Mouse (Mus musculus) gastrocnemius, adult 2 months (tissue): Measurements from ENCODE around the gene Cd40. TPM values are rescaled to one million over a fixed set of nuclear protein-coding genes. Genes with fewer than 3 reads are reported as not detected.

ENCODE experiments used
- DNase-seq: peaks from one replicate; pipeline ENCODE4 v3.0.0; 2022
- H3K27ac ChIP-seq: fragments of 200-600 bp; 2 replicates; pipeline ENCODE4 v1.8.1; 2022; ENCODE audit warnings: mild to moderate bottlenecking
- H3K4me3 ChIP-seq: fragments of 200-600 bp; 2 replicates; pipeline ENCODE4 v1.8.1; 2022; ENCODE audit warnings: mild to moderate bottlenecking, moderate library complexity
- CTCF ChIP-seq: fragments of 200-600 bp; IDR thresholded peaks from 2 replicates; pipeline ENCODE4 v1.8.1; 2022; ENCODE audit warnings: antibody characterized with exemption, mild to moderate bottlenecking, moderate library complexity
- intact Hi-C: fragments of 180-260 bp; cut with DNase I; formaldehyde crosslinking; loops from one replicate; pipeline ENCODE4 v1.15.1; 2025
- total RNA-seq, 2 experiments: library from RNA; stranded (reverse); gene quantifications; 2 replicates each; pipeline ENCODE4 v1.2.3; 2021

Cd40 gene
- total RNA-seq, 2 experiments from 2014 or later, result 0.69 to 0.75 TPM

- no peak for DNase-seq
- Histone ChIP-seq H3K27ac (no peak overlapping the region), H3K4me3 (no peak overlapping the region)
- intact Hi-C loops, result no loop called here
- TF ChIP-seq CTCF, result no peak
Observed at GRCm38 (mm10) chr2:165068806-165069205, 13.4 kb downstream of the Cd40 start.

GRCm38 (mm10) chr2:165070096-165070816 lies 14.8 kb downstream of the Cd40 start:
- H3K27ac ChIP-seq, result no peak overlapping the region
- intact Hi-C loops, result loop anchor here (5.0 kb wide), 1 partner anchor 42 kb away; no protein-coding TSS in a partner anchor
- peak; percentile 68 for TF ChIP-seq CTCF
- peak; percentile 62 for DNase-seq
- H3K4me3 ChIP-seq, result no peak overlapping the region

- intact Hi-C loops, result loop anchor here (5.0 kb wide), 1 partner anchor 39 kb away; no protein-coding TSS in a partner anchor
- no peak for TF ChIP-seq CTCF
- no peak overlapping the region for H3K27ac ChIP-seq
- DNase-seq, result no peak
- H3K4me3 ChIP-seq, result no peak overlapping the region
Observed at GRCm38 (mm10) chr2:165073381-165073781, 18.0 kb downstream of the Cd40 start.

- no peak overlapping the region for H3K4me3 ChIP-seq
- H3K27ac ChIP-seq, result no peak overlapping the region
- no peak for TF ChIP-seq CTCF
- intact Hi-C loops, result loop anchor here (2.0 to 5.0 kb wide), 3 partner anchors 38 to 289 kb away; no protein-coding TSS in a partner anchor
- DNase-seq, result peak; percentile 44
Observed at GRCm38 (mm10) chr2:165074081-165074884, 18.9 kb downstream of the Cd40 start.

GRCm38 (mm10) chr2:165074937-165075336 lies 19.5 kb downstream of the Cd40 start:
- intact Hi-C loops, result loop anchor here (1.0 to 5.0 kb wide), 4 partner anchors 37 to 288 kb away; no protein-coding TSS in a partner anchor
- peak; percentile 98 for TF ChIP-seq CTCF
- no peak overlapping the region for H3K4me3 ChIP-seq
- no peak overlapping the region for H3K27ac ChIP-seq
- peak; percentile 76 for DNase-seq

GRCm38 (mm10) chr2:165077055-165077454 lies 21.6 kb downstream of the Cd40 start:
- intact Hi-C loops, result no loop called here

GRCm38 (mm10) chr2:165078045-165078444 lies 22.6 kb downstream of the Cd40 start:
- no peak overlapping the region for H3K4me3 ChIP-seq
- H3K27ac ChIP-seq, result no peak overlapping the region
- TF ChIP-seq CTCF, result no peak
- intact Hi-C loops, result no loop called here
- no peak for DNase-seq

More at GRCm38 (mm10) chr2:165077055-165077454, 21.6 kb downstream of the Cd40 start:
- TF ChIP-seq CTCF, result no peak
- Histone ChIP-seq H3K27ac (no peak overlapping the region), H3K4me3 (no peak overlapping the region)
- DNase-seq, result no peak

GRCm38 (mm10) chr2:165078605-165079004 lies 23.2 kb downstream of the Cd40 start:
- H3K27ac ChIP-seq, result no peak overlapping the region
- TF ChIP-seq CTCF, result peak; percentile 19; the same call in 1 of the 2 replicates
- H3K4me3 ChIP-seq, result no peak overlapping the region
- no peak for DNase-seq
- intact Hi-C loops, result no loop called here

GRCm38 (mm10) chr2:165080657-165081056 lies 25.2 kb downstream of the Cd40 start:
- Histone ChIP-seq H3K27ac (no peak overlapping the region), H3K4me3 (no peak overlapping the region)
- no peak for TF ChIP-seq CTCF
- DNase-seq, result no peak
- intact Hi-C loops, result no loop called here

- intact Hi-C loops, result no loop called here
- Histone ChIP-seq H3K27ac (no peak overlapping the region), H3K4me3 (no peak overlapping the region)
- no peak for TF ChIP-seq CTCF
- DNase-seq, result no peak
Observed at GRCm38 (mm10) chr2:165081257-165081656, 25.8 kb downstream of the Cd40 start.

GRCm38 (mm10) chr2:165086634-165087033 lies 31.2 kb downstream of the Cd40 start:
- DNase-seq, result no peak
- TF ChIP-seq CTCF, result no peak
- Histone ChIP-seq H3K27ac (no peak overlapping the region), H3K4me3 (no peak overlapping the region)
- intact Hi-C loops, result no loop called here

GRCm38 (mm10) chr2:165089470-165089869 lies 34.0 kb downstream of the Cd40 start:
- DNase-seq, result no peak
- no peak overlapping the region for H3K4me3 ChIP-seq
- no peak overlapping the region for H3K27ac ChIP-seq
- no peak for TF ChIP-seq CTCF
- intact Hi-C loops, result no loop called here

- no peak for DNase-seq
- Histone ChIP-seq H3K4me3 (no peak within 1 kb of the TSS), H3K27ac (no peak within 1 kb of the TSS)
- intact Hi-C loops, result no loop called here
- TF ChIP-seq CTCF, result no peak
Observed at GRCm38 (mm10) chr2:165090650-165091049, 35.2 kb downstream of the Cd40 start, which contains the start of gene 1700025C18Rik. TSS of gene 1700025C18Rik (minus strand) at chr2:165090750.
